Mouse (Mus musculus): ENCODE results near the gene Nfu1. TPM values are rescaled to one million over a fixed set of nuclear protein-coding genes. Genes with fewer than 3 reads are reported as not detected.
"Not testable (repeated sequence)": the region's sequence is repeated elsewhere in the genome, so short reads cannot be mapped to it uniquely, and the experiment has no call there.

Gene Nfu1
- total RNA-seq, 2 experiments from 2014 or later, result 57.5 to 59.6 TPM

DNA sequence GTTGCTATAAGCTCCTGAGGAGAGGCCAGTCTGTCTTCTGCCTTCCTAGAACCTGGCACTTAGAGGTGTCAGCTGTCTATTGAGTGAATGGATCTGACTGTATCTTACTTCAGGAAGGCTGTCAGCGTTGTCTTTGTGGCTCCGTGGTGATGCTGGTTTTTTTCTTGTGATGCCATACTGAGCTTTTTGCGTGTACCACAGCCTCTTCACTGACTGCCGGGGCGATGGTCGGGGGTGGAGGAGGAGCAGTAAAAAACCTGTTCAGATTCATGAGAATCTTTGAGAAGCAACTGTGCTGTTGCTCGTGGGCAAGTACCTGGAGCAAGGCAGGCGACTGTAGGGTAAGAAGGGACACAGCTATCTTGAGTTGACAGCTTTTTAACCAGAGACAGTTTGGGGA is 9.8 kb downstream of the Nfu1 start:
- no peak for DNase-seq (ENCODE audit: extremely low spot score in 1 of 2, low spot score in 1 of 2)

DNA sequence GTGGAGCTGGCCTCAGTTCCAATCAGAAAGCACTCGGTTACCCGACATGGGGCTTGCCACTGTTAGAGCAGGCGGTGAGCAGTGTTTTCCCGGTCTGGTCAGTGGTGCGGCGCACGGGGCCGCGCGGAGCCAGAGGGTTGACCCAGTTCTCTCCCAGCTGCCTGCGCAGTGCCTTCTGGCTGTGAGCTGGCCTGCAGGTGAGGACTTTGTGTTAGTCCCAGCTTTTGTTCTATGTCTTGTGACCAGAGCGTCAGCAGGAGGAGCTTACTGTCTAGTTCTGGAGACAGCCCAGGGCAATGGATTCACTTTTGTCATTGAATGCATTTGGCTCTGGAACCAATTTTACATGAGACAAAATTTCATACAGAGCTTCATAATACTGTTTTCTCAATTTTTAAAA is 12.8 kb downstream of the Nfu1 start:
- DNase-seq (ENCODE audit: extremely low spot score in 1 of 2, low spot score in 1 of 2), result no peak

GRCm38 (mm10) chr6:87026980-87027379 is 17.9 kb downstream of the Nfu1 start:
- no peak for DNase-seq (ENCODE audit: extremely low spot score in 1 of 2, low spot score in 1 of 2)

GRCm38 (mm10) chr6:87028881-87029280 is 19.8 kb downstream of the Nfu1 start:
- DNase-seq (ENCODE audit: extremely low spot score in 1 of 2, low spot score in 1 of 2), result no peak

DNA sequence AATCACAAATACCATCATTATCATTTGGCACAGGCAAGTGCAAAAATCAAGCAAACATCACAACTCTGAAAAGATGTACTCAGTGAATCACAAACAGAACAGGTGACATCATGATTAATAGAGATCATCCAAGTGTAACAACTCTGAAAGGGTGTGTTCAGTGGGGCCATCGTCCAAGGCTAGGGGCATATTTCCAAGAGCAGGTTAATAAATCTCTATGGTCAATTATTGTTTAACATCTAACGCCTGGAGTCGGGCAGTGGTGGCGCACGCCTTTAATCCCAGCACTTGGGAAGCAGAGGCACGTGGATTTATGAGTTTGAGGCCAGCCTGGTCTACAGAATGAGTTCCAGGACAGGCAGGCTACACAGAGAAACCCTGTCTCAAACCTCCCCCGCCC is 22.3 kb downstream of the Nfu1 start:
- not testable (repeated sequence) for DNase-seq (ENCODE audit: extremely low spot score in 1 of 2, low spot score in 1 of 2)

DNA sequence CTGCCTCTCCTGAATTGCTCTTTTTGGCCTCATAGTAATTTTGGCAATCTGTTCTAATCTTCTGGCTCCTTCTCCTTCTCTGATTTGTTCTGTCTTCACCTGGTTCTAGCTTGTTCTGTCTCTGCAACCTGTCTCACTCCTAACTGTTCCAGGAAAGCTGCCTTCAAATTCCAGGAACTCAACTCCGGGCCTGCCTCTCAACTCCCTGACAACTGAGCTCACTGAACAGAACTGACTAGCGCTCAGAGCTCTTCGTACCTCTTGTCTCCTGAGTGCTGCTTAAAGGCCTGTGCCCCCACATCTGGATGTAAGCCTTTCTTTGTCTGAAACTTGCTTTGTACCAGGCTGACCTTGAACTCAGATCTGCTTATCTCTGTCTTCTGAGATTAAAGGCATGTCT is 23.4 kb downstream of the Nfu1 start:
- no peak for DNase-seq (ENCODE audit: extremely low spot score in 1 of 2, low spot score in 1 of 2)

DNA sequence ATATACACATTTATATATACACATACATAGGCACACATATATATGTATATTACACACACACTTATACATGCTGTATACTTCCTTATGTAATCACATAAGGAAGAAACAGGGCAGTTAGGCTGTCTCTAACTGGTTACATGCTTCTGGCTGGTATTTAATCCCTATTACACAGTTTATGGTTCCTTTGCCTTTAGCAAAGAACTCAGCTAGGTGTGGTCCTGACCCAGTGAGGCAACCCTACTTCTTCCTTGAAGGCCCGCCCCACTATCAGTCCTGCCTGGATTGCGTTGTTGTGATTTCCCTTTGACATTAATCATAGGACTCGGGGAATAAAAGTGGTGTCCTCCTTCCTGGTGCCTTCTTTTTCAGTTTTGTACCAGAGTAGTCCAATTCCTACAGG is 25.4 kb downstream of the Nfu1 start:
- no peak for DNase-seq (ENCODE audit: extremely low spot score in 1 of 2, low spot score in 1 of 2)

DNA sequence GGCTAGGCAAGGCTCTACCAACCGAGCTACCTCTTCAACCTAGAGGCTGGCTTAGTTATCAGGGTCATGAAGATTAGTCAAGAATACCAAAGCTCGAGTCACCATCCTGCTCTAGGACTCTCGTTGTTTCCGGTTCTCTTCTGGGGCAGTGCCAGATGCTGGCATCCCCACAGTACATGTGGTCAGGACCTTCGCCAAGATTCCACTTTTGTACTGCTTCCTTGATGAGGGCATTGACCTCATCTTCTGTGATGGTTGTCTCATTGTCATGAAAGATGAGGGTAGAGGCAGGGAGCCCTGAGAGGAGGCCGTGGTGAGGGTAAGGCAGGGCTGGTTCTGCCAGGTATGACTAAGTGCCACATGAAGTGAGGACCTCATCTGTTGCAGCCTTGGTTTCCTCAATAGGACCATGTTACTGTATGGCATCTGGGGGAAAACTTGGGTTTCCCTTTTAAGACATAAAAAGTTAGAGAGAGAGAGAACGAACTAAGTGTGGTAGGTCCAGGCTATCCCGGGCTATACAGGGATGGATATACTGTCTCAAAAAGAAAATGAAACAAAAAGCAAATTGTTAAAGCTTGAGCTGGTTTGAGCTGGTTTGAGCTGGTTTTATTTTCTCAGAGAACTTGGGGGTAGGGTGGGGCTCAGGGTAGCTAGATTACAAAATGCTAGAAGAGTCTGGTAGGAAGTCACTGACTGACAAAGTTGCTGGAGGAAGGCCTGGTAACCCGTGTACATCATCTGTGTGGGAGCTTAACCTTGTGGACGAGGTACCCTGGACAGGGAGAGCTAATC is 29.0 kb downstream of the Nfu1 start:
- no peak for DNase-seq (ENCODE audit: extremely low spot score in 1 of 2, low spot score in 1 of 2)

- no peak for DNase-seq (ENCODE audit: extremely low spot score in 1 of 2, low spot score in 1 of 2)
Measured at GRCm38 (mm10) chr6:87039161-87039560, 30.1 kb downstream of the Nfu1 start.

DNA sequence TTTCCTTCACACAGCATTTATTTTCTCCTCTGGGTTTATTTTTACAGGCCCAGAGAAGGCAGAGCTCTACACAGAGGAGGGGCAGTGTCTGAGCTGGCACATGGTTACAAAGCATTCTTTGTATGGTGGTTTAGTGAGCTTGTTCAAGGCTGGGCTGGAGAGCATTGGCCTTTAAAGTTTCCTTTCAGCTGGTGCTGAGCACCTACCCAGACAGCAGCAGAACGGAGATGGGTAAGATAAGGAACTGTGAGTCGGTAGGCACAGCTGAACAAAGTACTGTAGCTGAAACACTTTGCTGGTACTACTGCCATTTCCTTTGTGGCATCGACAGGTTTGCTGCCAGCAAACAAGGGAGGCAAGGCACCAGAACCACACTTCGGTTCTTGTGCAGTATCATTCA is 31.9 kb downstream of the Nfu1 start:
- no peak for DNase-seq (ENCODE audit: extremely low spot score in 1 of 2, low spot score in 1 of 2)

GRCm38 (mm10) chr6:87041431-87041830 is 32.4 kb downstream of the Nfu1 start:
- no peak for DNase-seq (ENCODE audit: extremely low spot score in 1 of 2, low spot score in 1 of 2)

- DNase-seq (ENCODE audit: extremely low spot score in 1 of 2, low spot score in 1 of 2), result no peak
Measured at GRCm38 (mm10) chr6:87042004-87042336, 32.9 kb downstream of the Nfu1 start.

- DNase-seq (ENCODE audit: extremely low spot score in 1 of 2, low spot score in 1 of 2), result peak; percentile 87 to 90
Measured at GRCm38 (mm10) chr6:87042337-87043130, 33.5 kb downstream of the Nfu1 start, which contains the start of gene Gfpt1. Gene Gfpt1 (plus strand): TSS chr6:87042846.

- no peak for DNase-seq (ENCODE audit: extremely low spot score in 1 of 2, low spot score in 1 of 2)
Measured at GRCm38 (mm10) chr6:87043131-87043516, 34.1 kb downstream of the Nfu1 start.

GRCm38 (mm10) chr6:87044895-87045294 is 35.9 kb downstream of the Nfu1 start:
- DNase-seq (ENCODE audit: extremely low spot score in 1 of 2, low spot score in 1 of 2), result no peak

- DNase-seq (ENCODE audit: extremely low spot score in 1 of 2, low spot score in 1 of 2), result no peak
Measured at GRCm38 (mm10) chr6:87045507-87045906, 36.5 kb downstream of the Nfu1 start.

DNA sequence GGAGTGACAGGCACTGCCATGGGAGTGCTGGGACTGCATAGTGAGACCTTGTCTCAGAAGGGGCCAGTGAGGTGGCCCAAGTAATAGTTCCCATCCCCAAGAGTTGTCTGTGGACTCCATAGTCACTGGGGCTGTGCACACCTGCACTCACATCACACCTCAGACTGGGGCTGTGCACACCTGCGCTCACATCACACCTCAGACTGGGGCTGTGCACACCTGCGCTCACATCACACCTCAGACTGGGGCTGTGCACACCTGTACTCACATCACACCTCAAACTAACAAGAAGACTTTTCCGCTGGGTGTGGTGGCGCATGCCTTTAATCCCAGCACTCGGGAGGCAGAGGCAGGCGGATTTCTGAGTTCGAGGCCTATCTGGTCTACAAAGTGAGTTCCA is 39.7 kb downstream of the Nfu1 start:
- DNase-seq (ENCODE audit: extremely low spot score in 1 of 2, low spot score in 1 of 2), result not testable (repeated sequence)

DNA sequence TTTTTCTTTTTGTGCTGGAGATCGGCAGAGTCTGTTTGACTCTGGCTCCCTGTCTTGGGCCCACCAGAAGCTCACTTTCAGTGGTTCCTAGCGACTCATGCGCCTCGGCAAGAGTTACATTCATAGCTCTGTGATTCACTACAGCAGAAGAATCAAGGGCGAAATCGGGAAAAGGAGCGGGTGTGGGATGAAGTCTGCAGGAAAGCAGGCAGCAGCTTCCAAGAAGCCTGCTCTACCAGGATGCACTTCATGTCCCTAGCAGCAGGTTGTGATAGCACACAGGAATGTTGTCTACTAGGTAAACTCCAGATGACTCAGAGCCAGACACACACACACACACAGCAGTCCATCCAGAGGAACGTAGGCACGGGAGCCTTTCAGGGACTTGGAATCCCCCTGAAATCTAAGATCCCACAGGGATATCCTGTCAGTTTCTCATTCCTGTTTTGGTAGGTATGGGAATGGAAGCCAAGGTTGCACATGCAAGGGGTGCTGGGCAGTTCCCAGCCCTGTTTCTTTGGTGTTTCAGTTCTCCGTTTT is 42.9 kb downstream of the Nfu1 start:
- no peak for DNase-seq (ENCODE audit: extremely low spot score in 1 of 2, low spot score in 1 of 2)

DNA sequence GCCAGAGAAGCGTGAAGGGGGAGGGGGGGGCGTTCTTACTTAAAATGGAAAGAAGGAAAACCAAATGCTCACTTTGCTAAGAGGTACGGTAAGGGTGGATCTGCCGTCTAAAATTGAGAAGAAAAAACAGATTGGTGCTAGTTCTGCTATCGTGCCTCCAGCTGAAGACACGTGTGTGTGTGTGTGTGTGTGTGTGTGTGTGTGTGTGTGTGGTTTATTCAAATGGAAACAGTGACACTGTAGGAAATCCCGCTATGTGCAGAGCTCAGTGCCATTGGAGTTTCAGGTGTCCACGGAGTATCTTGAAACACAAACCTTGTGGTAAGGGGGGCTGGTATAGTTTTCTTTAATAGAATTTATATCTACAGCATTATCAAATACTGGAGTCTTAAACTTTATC is 45.2 kb downstream of the Nfu1 start:
- no peak for DNase-seq (ENCODE audit: extremely low spot score in 1 of 2, low spot score in 1 of 2)

- DNase-seq (ENCODE audit: extremely low spot score in 1 of 2, low spot score in 1 of 2), result no peak
Measured at GRCm38 (mm10) chr6:87059754-87060153, 50.7 kb downstream of the Nfu1 start.

DNA sequence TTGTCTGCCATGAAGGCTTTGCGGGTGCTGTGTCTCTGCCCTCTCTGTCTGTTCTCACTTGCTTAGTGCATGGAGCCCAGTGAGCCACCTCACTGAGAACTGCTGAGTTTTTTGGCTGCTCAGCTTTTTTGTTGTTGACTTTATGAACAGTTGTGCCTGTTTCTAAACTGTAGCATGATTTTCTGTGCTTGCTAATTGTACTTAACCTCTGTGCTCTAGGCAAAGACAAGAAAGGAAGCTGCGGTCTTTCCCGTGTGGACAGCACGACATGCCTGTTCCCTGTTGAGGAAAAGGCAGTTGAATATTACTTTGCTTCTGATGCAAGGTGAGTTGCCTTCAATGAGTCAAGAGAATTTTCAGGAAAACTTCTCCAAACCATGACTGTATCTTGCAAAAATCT is 54.5 kb downstream of the Nfu1 start:
- no peak for DNase-seq (ENCODE audit: extremely low spot score in 1 of 2, low spot score in 1 of 2)

DNA sequence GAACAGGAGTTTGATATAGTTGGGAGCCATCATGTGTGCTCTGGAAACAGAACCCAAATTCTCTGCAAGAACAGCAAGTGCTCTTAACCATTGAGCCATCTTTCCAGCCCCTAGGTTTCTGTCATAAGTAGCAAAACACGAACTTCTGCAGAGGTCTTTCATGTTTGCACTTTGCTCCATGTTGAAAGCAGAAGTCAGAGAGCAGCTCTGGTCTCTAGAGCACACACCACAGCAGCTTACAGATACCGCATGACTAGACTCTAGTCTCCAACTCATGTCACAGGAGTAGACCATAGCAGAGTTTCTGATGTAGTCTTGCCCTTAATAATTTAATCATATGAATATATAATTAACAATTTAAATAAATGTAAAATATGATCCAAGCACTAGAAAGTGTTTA is 59.2 kb downstream of the Nfu1 start:
- DNase-seq (ENCODE audit: extremely low spot score in 1 of 2, low spot score in 1 of 2), result no peak
